Mouse (Mus musculus) bone marrow, adult 2 months (tissue): ENCODE data around the gene Nkd1. TPM values are rescaled to one million over a fixed set of nuclear protein-coding genes. Genes with fewer than 3 reads are reported as not detected.

Experiments used
- H3K27ac ChIP-seq: fragments of 200-500 bp; 2 replicates; pipeline ENCODE4 v1.5.1; 2012; ENCODE audit warnings: low read depth, mild to moderate bottlenecking, control low read depth, inconsistent platforms, low read length; ENCODE audit not compliant: control insufficient read depth, poor library complexity, insufficient read depth
- H3K4me1 ChIP-seq: fragments of 200-500 bp; 2 replicates; pipeline ENCODE4 v1.6.1; 2011; ENCODE audit warnings: low read length; ENCODE audit not compliant: control insufficient read depth, insufficient read depth
- H3K4me3 ChIP-seq: fragments of 200-500 bp; replicated peaks from 2 replicates; pipeline ENCODE3; 2011; ENCODE audit warnings: mild to moderate bottlenecking, low read depth, low read length, control low read depth; ENCODE audit not compliant: control insufficient read depth
- CTCF ChIP-seq: fragments of 200-500 bp; IDR thresholded peaks from 2 replicates; pipeline ENCODE4 v1.5.1; 2011; ENCODE audit warnings: low read length, control low read depth; ENCODE audit not compliant: control insufficient read depth, insufficient read depth
- POLR2A ChIP-seq: fragments of 200-500 bp; IDR thresholded peaks from 2 replicates; pipeline ENCODE4 v1.6.1; 2011; ENCODE audit warnings: low read depth, mild to moderate bottlenecking, control low read depth, low read length, borderline replicate concordance; ENCODE audit not compliant: control insufficient read depth
- WGBS: fragments of 180-500 bp; shearing (Covaris S2); methylation state at CpG from one replicate; pipeline ENCODE4 v1.1.7; 2018; 5-methylcytosine and 5-hydroxymethylcytosine counted together
- polyA plus RNA-seq: library from polyadenylated mRNA; stranded (reverse); fragments of >200 nt; gene quantifications from 2 replicates; pipeline ENCODE4 v1.2.4, GENCODE M21; 2011; ENCODE audit warnings: low replicate concordance; ENCODE audit not compliant: missing spikeins, insufficient read depth, insufficient read length

The Nkd1 gene
- polyA plus RNA-seq, 1 experiment: not detected

DNA sequence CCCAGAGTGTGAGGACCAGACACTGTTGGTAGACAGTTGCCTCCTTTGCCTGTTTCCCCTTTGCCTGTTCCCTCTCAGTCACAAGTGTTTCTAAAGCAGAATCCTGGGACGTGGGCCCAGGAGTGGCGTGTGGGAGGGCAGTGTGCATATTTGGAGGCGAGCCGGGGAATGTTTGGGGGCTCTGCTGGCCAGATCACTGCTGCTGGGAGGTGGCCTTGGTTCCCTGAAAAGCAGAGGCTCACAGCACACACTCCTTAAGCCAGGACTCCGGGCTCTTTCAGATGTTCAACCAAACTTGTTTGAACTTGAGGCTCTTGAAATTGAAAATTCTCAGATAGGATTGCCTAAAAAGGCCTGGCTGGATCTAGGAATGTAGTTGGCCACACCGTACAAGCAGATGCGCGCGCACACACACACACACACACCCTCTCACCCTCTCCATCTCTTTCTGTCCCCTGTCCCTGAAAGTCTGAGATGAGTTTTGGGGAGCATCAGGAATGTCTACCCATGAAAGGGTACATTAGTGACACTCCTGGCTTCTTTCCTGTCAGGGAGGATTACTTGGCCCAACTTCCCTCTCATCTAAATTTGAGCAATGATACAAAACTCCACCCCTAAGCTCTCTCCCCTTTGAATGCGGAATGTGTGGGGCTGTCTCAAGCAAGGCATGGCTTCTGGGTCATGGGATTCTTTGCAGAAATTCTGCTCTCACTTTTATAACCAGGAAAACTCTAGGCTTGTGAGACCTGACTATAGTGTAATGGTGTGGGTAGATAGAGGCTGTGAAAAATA lies 55.4 kb downstream of the Nkd1 start:
- Histone ChIP-seq H3K27ac (no peak overlapping the region), H3K4me1 (no peaks in the 10 kb centered on the region; the same call in 1 of the 2 replicates), H3K4me3 (no peak overlapping the region)
- WGBS: 82% methylated on average over 10 of the region's 10 CpGs
- TF ChIP-seq POLR2A (no peak), CTCF (no peak)

DNA sequence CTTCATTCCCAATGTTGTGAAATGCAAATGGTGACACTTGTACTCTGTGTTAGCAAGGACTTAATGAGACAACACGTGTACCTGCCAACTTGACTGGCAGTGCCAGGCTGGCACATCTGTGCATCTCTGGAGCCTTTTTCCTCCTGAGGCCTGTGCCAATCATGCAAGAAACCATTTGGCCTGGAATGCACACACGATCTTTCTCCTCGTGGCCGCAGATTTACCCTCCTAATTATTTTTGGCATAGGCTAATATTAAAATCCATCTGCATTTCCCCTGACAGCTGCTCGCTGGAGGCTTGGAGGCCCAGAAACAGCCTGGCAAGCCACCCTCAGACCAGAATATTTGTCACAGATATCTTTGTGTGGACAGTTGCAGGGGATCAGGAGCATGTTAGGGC lies 56.5 kb downstream of the Nkd1 start:
- TF ChIP-seq POLR2A (no peak), CTCF (no peak)
- Histone ChIP-seq H3K27ac (no peak overlapping the region), H3K4me1 (no peaks in the 10 kb centered on the region), H3K4me3 (no peak overlapping the region)
- WGBS: 77% methylated on average over 5 of the region's 5 CpGs

DNA sequence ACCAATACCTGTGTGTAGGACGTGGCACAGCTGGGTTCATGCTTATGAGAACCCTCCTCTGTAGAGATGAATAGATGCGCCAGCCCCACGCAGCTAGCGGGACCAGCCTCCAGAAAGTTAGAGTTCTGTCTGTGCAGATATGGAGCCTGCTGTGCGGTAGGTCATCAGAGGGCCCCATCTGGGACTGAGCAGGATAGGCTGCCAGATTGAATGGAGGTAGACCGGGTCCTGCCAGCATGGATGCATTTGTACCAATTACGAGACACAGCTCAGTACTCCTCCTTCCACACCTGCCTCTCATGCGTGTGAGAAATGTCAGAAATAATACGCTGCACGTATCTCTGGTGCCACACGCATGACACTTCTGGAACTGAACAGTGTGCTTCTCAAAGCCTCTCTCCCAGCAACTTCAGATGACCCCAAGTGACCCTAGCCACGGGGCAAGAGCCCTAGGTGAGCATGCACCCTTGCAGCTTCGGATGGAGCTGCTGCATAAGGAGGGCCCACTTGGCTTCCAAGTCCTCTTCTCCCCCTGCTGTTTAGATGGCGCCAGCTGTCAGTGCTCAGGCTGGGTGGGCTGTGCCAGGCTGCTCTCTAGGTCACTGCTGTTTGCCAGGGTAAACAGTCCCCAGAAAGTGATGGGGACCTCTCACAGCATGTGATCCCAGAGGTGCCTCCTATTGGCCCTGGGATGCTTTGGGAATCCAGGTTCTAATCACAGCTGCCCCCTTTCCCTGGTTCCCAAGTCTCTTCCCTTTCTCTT lies 57.4 kb downstream of the Nkd1 start:
- Histone ChIP-seq H3K4me3 (no peak overlapping the region), H3K4me1 (no peaks in the 10 kb centered on the region), H3K27ac (no peak overlapping the region)
- no peak for TF ChIP-seq CTCF
- TF ChIP-seq POLR2A: no peak
- WGBS: 83% methylated on average over 14 of the region's 14 CpGs

DNA sequence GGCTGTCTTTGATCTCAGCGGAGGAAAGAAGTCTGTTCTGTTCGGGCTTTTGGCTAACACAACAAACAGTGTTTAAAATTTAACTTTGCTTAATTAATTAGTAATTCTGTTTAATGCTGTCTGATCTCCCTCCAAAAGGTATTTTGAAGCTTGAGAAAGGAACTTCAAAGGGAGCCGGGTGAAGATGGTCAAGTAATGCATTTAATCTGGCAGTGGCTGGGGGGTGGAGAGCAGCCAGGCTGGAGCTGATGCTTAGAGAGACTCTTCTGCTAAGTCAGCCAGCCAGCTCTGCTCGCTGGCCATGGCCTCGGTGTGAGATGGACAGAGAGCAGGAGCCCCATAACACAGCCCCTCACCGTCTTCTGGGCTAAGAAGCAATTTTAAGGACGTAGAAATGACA lies 58.1 kb downstream of the Nkd1 start:
- H3K4me1 ChIP-seq: no peaks in the 10 kb centered on the region
- H3K27ac ChIP-seq: no peak overlapping the region
- H3K4me3 ChIP-seq: no peak overlapping the region
- WGBS: 83% methylated on average over 7 of the region's 7 CpGs
- TF ChIP-seq POLR2A (no peak), CTCF (no peak)

DNA sequence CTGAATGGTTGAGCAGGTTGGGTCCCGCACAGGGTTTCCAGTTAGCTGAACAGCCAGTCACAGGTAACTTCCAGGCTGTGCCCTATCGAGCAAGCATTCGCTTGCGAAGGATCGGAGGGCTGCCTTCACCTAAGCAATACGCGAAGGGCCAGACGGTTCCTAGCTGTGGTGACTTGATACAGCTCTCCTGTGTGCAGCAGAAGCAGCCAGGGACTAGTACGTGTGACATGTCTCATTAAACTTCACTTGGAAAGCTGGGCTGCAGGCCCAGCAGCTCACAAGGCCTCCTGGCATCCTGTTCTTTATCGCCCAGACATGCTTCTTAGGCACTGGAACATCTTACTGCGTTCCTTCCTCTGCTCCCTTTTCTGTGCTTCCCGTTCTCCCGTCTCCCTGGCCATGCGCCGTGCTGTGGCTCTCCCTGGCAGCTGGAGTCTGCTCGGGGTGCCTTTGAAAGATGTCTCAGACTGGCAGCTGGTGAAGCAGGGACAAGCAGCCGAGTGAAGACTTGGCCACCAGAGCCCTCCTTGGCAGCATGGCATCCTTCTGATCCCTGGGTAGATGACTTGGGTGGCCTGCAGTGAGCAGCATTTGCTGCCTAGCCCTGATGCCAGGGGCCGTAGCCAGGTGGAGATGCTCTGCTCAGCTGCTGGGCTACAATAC lies 58.6 kb downstream of the Nkd1 start:
- Histone ChIP-seq H3K4me3 (no peak overlapping the region), H3K27ac (no peak overlapping the region), H3K4me1 (no peaks in the 10 kb centered on the region)
- WGBS: 80% methylated on average over 18 of the region's 18 CpGs
- TF ChIP-seq CTCF: no peak
- TF ChIP-seq POLR2A: no peak

DNA sequence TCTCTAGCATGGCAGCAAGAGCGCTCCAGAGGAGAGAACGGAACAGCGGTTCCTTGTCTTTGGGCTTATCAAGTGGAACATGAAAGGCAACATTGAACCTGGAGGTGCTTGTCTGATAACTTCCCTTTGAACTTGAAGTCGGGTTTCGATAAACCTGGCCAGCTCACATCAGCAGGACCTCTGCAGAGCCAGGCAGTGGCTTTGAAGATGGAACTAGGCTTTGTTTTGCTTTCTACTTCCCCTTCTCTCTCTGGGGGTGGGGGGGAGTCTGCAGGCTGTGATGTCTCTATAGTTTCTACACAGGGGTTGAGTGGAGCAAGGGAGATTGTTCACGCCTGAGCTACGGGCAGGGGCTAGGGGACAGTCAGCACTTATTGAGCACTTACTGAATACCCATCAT lies 59.6 kb downstream of the Nkd1 start:
- Histone ChIP-seq H3K4me1 (no peaks in the 10 kb centered on the region), H3K27ac (no peak overlapping the region), H3K4me3 (no peak overlapping the region)
- 25% methylated on average over 7 of the region's 7 CpGs for WGBS
- TF ChIP-seq CTCF (no peak), POLR2A (no peak)

DNA sequence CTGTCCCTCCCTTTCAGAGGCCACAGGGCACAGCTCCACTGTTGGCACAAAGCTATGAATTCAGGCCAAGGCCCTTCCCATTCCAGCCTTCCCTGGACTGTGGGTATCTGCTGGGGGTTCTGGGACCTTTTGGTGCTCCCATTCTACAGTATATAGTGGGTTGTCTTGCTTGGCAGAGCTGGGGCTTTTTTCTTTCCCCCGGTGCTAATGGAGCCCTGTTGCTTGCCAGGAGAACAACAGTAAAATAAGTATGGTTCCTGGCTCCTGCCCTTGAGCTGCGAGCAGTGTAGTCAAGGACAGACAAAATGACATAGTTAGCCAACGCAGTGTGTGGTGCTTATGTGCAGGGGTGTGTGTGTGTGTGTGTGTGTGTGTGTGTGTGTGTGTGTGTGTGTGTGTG lies 62.7 kb downstream of the Nkd1 start:
- no peak overlapping the region for H3K27ac ChIP-seq
- no peaks in the 10 kb centered on the region for H3K4me1 ChIP-seq
- TF ChIP-seq CTCF (no peak), POLR2A (no peak)
- WGBS: 87% methylated on average over 3 of the region's 3 CpGs
- H3K4me3 ChIP-seq: no peak overlapping the region
